Mouse (Mus musculus) heart, adult 8-10 months (tissue): Measurements from ENCODE around the gene Spsb1. TPM values are rescaled to one million over a fixed set of nuclear protein-coding genes. Genes with fewer than 3 reads are reported as not detected.
A peak's percentile ranks its signal among the peaks of the same experiment; 100 is the strongest.

Experiments used
- DNase-seq: peaks from one replicate; pipeline ENCODE4 v3.0.0; 2022; ENCODE audit warnings: low spot score
- total RNA-seq, 4 experiments: library from RNA; stranded (reverse); gene quantifications; 2 replicates each; pipeline ENCODE4 v1.2.4; 2022

Spsb1 gene
- total RNA-seq: 10 to 100 TPM; 24.7 to 43.0 (median 31.0) TPM

GRCm38 (mm10) chr4:149954893-149955439, at the start of gene Spsb1:
Gene Spsb1 (minus strand): TSS chr4:149955043.
- DNase-seq: peak; percentile 98

- no peak for DNase-seq
These were observed 48.8 kb upstream of the Spsb1 start for GRCm38 (mm10) chr4:150003641-150004040.

- DNase-seq: no peak
These were observed 48.3 kb upstream of the Spsb1 start for GRCm38 (mm10) chr4:150003021-150003580.

- no peak for DNase-seq
These were observed 47.2 kb upstream of the Spsb1 start for GRCm38 (mm10) chr4:150002021-150002528.

GRCm38 (mm10) chr4:150001221-150001860, 46.5 kb upstream of the Spsb1 start:
- no peak for DNase-seq

- no peak for DNase-seq
These were observed 45.2 kb upstream of the Spsb1 start for GRCm38 (mm10) chr4:149999931-150000555.

GRCm38 (mm10) chr4:149999510-149999900, 44.7 kb upstream of the Spsb1 start:
- no peak for DNase-seq

GRCm38 (mm10) chr4:149998786-149999509, 44.1 kb upstream of the Spsb1 start:
- peak; percentile 66 for DNase-seq

GRCm38 (mm10) chr4:149997999-149998398, 43.2 kb upstream of the Spsb1 start:
- no peak for DNase-seq

- DNase-seq: no peak
These were observed 41.6 kb upstream of the Spsb1 start for GRCm38 (mm10) chr4:149996440-149996839.

GRCm38 (mm10) chr4:149995911-149996310, 41.1 kb upstream of the Spsb1 start:
- DNase-seq: no peak

GRCm38 (mm10) chr4:149994218-149994617, 39.4 kb upstream of the Spsb1 start:
- DNase-seq: no peak

GRCm38 (mm10) chr4:149992670-149993032, 37.8 kb upstream of the Spsb1 start:
- no peak for DNase-seq

- DNase-seq: no peak
These were observed 37.2 kb upstream of the Spsb1 start for GRCm38 (mm10) chr4:149991755-149992669.

GRCm38 (mm10) chr4:149990954-149991633, 36.3 kb upstream of the Spsb1 start:
- DNase-seq: no peak

GRCm38 (mm10) chr4:149990212-149990953, 35.5 kb upstream of the Spsb1 start:
- no peak for DNase-seq

- peak; percentile 82 for DNase-seq
These were observed 34.2 kb upstream of the Spsb1 start for GRCm38 (mm10) chr4:149988931-149989556.

- no peak for DNase-seq
These were observed 33.5 kb upstream of the Spsb1 start for GRCm38 (mm10) chr4:149988301-149988700.
